Mouse (Mus musculus) megakaryocyte, embryonic 14.5 days (primary cell): ENCODE results near the gene Prkcsh. TPM values are rescaled to one million over a fixed set of nuclear protein-coding genes. Genes with fewer than 3 reads are reported as not detected.

Experiments
- H3K27me3 ChIP-seq: replicated peaks from 2 replicates; pipeline ENCODE3; 2012; ENCODE audit warnings: inconsistent platforms
- H3K36me3 ChIP-seq: replicated peaks from 2 replicates; pipeline ENCODE3; 2012; ENCODE audit warnings: low read length, inconsistent platforms, mixed read lengths
- H3K4me1 ChIP-seq: 2 replicates; pipeline ENCODE4 v1.6.1; 2012; ENCODE audit warnings: inconsistent platforms
- H3K4me3 ChIP-seq: replicated peaks from 2 replicates; pipeline ENCODE3; 2012; ENCODE audit warnings: moderate library complexity, mild to moderate bottlenecking, inconsistent platforms
- H3K9me3 ChIP-seq: 2 replicates; pipeline ENCODE4 v1.6.1; 2012; ENCODE audit warnings: inconsistent platforms
- FLI1 ChIP-seq: IDR thresholded peaks from 2 replicates; pipeline ENCODE4 v1.6.1; 2012; ENCODE audit warnings: low read length, inconsistent platforms, mixed read lengths
- GATA1 ChIP-seq: IDR thresholded peaks from 3 replicates; pipeline ENCODE4 v1.6.1; 2012; ENCODE audit warnings: mixed read lengths, low read length, inconsistent platforms, borderline replicate concordance
- polyA plus RNA-seq: library from polyadenylated mRNA; stranded (reverse); fragments of >175 nt; gene quantifications from 2 replicates; pipeline ENCODE4 v1.2.3, GENCODE M21; 2012; ENCODE audit warnings: low replicate concordance; ENCODE audit not compliant: insufficient read depth

The Prkcsh gene
- polyA plus RNA-seq, 1 experiment, result 215 TPM

- Histone ChIP-seq H3K4me3 (peak overlapping the region; percentile 96), H3K4me1 (peaks cover 91% of the 10 kb centered on the region), H3K9me3 (no peaks in the 10 kb centered on the region), H3K36me3 (peaks cover 41% of the 10 kb centered on the region), H3K27me3 (no peaks in the 10 kb centered on the region)
- TF ChIP-seq FLI1 (no peak), GATA1 (no peak)
Measured at GRCm38 (mm10) chr9:21961366-21961980, 41.1 kb upstream of the Prkcsh start.

GRCm38 (mm10) chr9:21962010-21962409, 40.6 kb upstream of the Prkcsh start:
- no peak for TF ChIP-seq GATA1
- no peak for TF ChIP-seq FLI1
- Histone ChIP-seq H3K27me3 (no peaks in the 10 kb centered on the region), H3K9me3 (no peaks in the 10 kb centered on the region), H3K36me3 (peaks cover 41% of the 10 kb centered on the region), H3K4me3 (peak overlapping the region; percentile 96), H3K4me1 (peaks cover 86% of the 10 kb centered on the region)

GRCm38 (mm10) chr9:21962416-21963059, 40.1 kb upstream of the Prkcsh start:
- Histone ChIP-seq H3K27me3 (peaks cover 3% of the 10 kb centered on the region), H3K4me3 (peak overlapping the region; percentile 96), H3K36me3 (peaks cover 39% of the 10 kb centered on the region), H3K9me3 (no peaks in the 10 kb centered on the region), H3K4me1 (peaks cover 81% of the 10 kb centered on the region)
- TF ChIP-seq FLI1 (no peak), GATA1 (peak; percentile 34; the same call in 1 of the 3 replicates)

GRCm38 (mm10) chr9:21963417-21963816, 39.2 kb upstream of the Prkcsh start, which contains the start of gene Epor:
Gene Epor (minus strand): TSS chr9:21963506.
- peaks cover 34% of the 10 kb centered on the region for H3K36me3 ChIP-seq
- H3K9me3 ChIP-seq, result no peaks in the 10 kb centered on the region
- peaks cover 76% of the 10 kb centered on the region for H3K4me1 ChIP-seq
- TF ChIP-seq FLI1, result no peak
- peak; percentile 56; the same call in 1 of the 3 replicates for TF ChIP-seq GATA1
- H3K4me3 ChIP-seq, result peak within 1 kb of the TSS; percentile 96
- peaks cover 10% of the 10 kb centered on the region for H3K27me3 ChIP-seq

GRCm38 (mm10) chr9:21968883-21969282, 33.7 kb upstream of the Prkcsh start:
- H3K4me3 ChIP-seq, result no peak overlapping the region
- H3K9me3 ChIP-seq, result no peaks in the 10 kb centered on the region
- H3K4me1 ChIP-seq, result peaks cover 25% of the 10 kb centered on the region
- H3K27me3 ChIP-seq, result peaks cover 47% of the 10 kb centered on the region
- H3K36me3 ChIP-seq, result no peaks in the 10 kb centered on the region
- no peak for TF ChIP-seq FLI1
- no peak for TF ChIP-seq GATA1

- no peak overlapping the region for H3K4me3 ChIP-seq
- H3K36me3 ChIP-seq, result no peaks in the 10 kb centered on the region
- H3K4me1 ChIP-seq, result peaks cover 21% of the 10 kb centered on the region
- H3K27me3 ChIP-seq, result peaks cover 52% of the 10 kb centered on the region
- TF ChIP-seq FLI1 (no peak), GATA1 (no peak)
- no peaks in the 10 kb centered on the region for H3K9me3 ChIP-seq
Measured at GRCm38 (mm10) chr9:21969304-21969703, 33.3 kb upstream of the Prkcsh start.

GRCm38 (mm10) chr9:21976626-21977175, 25.9 kb upstream of the Prkcsh start:
- Histone ChIP-seq H3K36me3 (no peaks in the 10 kb centered on the region), H3K4me3 (no peak overlapping the region), H3K27me3 (peaks cover 71% of the 10 kb centered on the region), H3K4me1 (no peaks in the 10 kb centered on the region; the same call in 1 of the 2 replicates), H3K9me3 (peaks cover 7% of the 10 kb centered on the region)
- TF ChIP-seq GATA1, result no peak
- no peak for TF ChIP-seq FLI1

GRCm38 (mm10) chr9:21977331-21977730, 25.3 kb upstream of the Prkcsh start:
- H3K36me3 ChIP-seq, result no peaks in the 10 kb centered on the region
- H3K9me3 ChIP-seq, result peaks cover 12% of the 10 kb centered on the region
- H3K27me3 ChIP-seq, result peaks cover 71% of the 10 kb centered on the region
- H3K4me1 ChIP-seq, result no peaks in the 10 kb centered on the region; the same call in 1 of the 2 replicates
- H3K4me3 ChIP-seq, result no peak overlapping the region
- TF ChIP-seq FLI1 (no peak), GATA1 (no peak)

- peaks cover 69% of the 10 kb centered on the region for H3K27me3 ChIP-seq
- TF ChIP-seq FLI1 (no peak), GATA1 (no peak)
- H3K4me1 ChIP-seq, result no peaks in the 10 kb centered on the region; the same call in 1 of the 2 replicates
- no peak overlapping the region for H3K4me3 ChIP-seq
- peaks cover 13% of the 10 kb centered on the region for H3K9me3 ChIP-seq
- no peaks in the 10 kb centered on the region for H3K36me3 ChIP-seq
Measured at GRCm38 (mm10) chr9:21977972-21978371, 24.6 kb upstream of the Prkcsh start.
